Mouse (Mus musculus): ENCODE results near the gene Pkhd1. TPM values are rescaled to one million over a fixed set of nuclear protein-coding genes. Genes with fewer than 3 reads are reported as not detected.

The Pkhd1 gene
- polyA plus RNA-seq, 2 experiments: 0.15 TPM

- TF ChIP-seq CTCF (IDR thresholded peaks at IDR 0.05; ENCODE audit: low read depth) (no peak), EP300 (IDR thresholded peaks at IDR 0.05; ENCODE audit: low read depth) (no peak)
- no peak for DNase-seq (ENCODE audit: low read depth in 3 of 3, low spot score in 3 of 3)
- Histone ChIP-seq H3K27ac (no peak overlapping the region), H3K4me3 (ENCODE audit: insufficient read depth in 1 of 2, low read depth in 2 of 2, low read length in 2 of 2) (no peak overlapping the region), H3K9me3 (ENCODE audit: control insufficient read depth, low read length) (no peaks in the 10 kb centered on the region), H3K27me3 (ENCODE audit: control insufficient read depth, insufficient read depth, low read length) (no peaks in the 10 kb centered on the region), H3K36me3 (replicated peaks; ENCODE audit: control insufficient read depth, insufficient read depth, low read depth) (no peaks in the 10 kb centered on the region), H3K9ac (replicated peaks) (no peak overlapping the region), H3K4me1 (replicated peaks; ENCODE audit: control insufficient read depth in 2 of 2, insufficient read depth in 2 of 2, low read length in 1 of 2) (no peaks in the 10 kb centered on the region), H3K4me2 (ENCODE audit: low read depth) (no peak overlapping the region)
- 58% methylated on average over 1 of the region's 1 CpGs for WGBS (ENCODE audit: insufficient replicate concordance)
- ATAC-seq (ENCODE audit: insufficient read depth): no peak
Observed at GRCm38 (mm10) chr1:20288696-20289095, 329.2 kb downstream of the Pkhd1 start.

- Histone ChIP-seq H3K9me3 (ENCODE audit: control insufficient read depth, low read length) (no peaks in the 10 kb centered on the region), H3K27ac (no peak overlapping the region), H3K27me3 (ENCODE audit: control insufficient read depth, insufficient read depth, low read length) (no peaks in the 10 kb centered on the region), H3K9ac (replicated peaks) (no peak overlapping the region), H3K4me3 (ENCODE audit: insufficient read depth in 1 of 2, low read depth in 2 of 2, low read length in 2 of 2) (no peak overlapping the region), H3K4me1 (replicated peaks; ENCODE audit: control insufficient read depth in 2 of 2, insufficient read depth in 2 of 2, low read length in 1 of 2) (no peaks in the 10 kb centered on the region), H3K36me3 (replicated peaks; ENCODE audit: control insufficient read depth, insufficient read depth, low read depth) (no peaks in the 10 kb centered on the region), H3K4me2 (ENCODE audit: low read depth) (no peak overlapping the region)
- WGBS (ENCODE audit: insufficient replicate concordance): 46% methylated on average over 5 of the region's 5 CpGs
- DNase-seq (ENCODE audit: low read depth in 3 of 3, low spot score in 3 of 3): no peak
- TF ChIP-seq EP300 (IDR thresholded peaks at IDR 0.05; ENCODE audit: low read depth) (no peak), CTCF (IDR thresholded peaks at IDR 0.05; ENCODE audit: low read depth) (no peak)
- ATAC-seq (ENCODE audit: insufficient read depth): no peak
Observed at GRCm38 (mm10) chr1:20260403-20260802, 357.5 kb downstream of the Pkhd1 start.

- Histone ChIP-seq H3K36me3 (replicated peaks; ENCODE audit: control insufficient read depth, insufficient read depth, low read depth) (no peaks in the 10 kb centered on the region), H3K4me1 (replicated peaks; ENCODE audit: control insufficient read depth in 2 of 2, insufficient read depth in 2 of 2, low read length in 1 of 2) (no peaks in the 10 kb centered on the region), H3K9me3 (ENCODE audit: control insufficient read depth, low read length) (no peaks in the 10 kb centered on the region), H3K4me3 (ENCODE audit: insufficient read depth in 1 of 2, low read depth in 2 of 2, low read length in 2 of 2) (no peak overlapping the region), H3K4me2 (ENCODE audit: low read depth) (no peak overlapping the region), H3K9ac (replicated peaks) (no peak overlapping the region), H3K27ac (no peak overlapping the region), H3K27me3 (ENCODE audit: control insufficient read depth, insufficient read depth, low read length) (no peaks in the 10 kb centered on the region)
- DNase-seq (ENCODE audit: low read depth in 3 of 3, low spot score in 3 of 3): no peak
- WGBS (ENCODE audit: insufficient replicate concordance): 39% methylated on average over 2 of the region's 2 CpGs
- no peak for ATAC-seq (ENCODE audit: insufficient read depth)
- no peak for TF ChIP-seq EP300 (IDR thresholded peaks at IDR 0.05; ENCODE audit: low read depth)
- no peak for TF ChIP-seq CTCF (IDR thresholded peaks at IDR 0.05; ENCODE audit: low read depth)
Observed at GRCm38 (mm10) chr1:20248169-20248568, 369.7 kb downstream of the Pkhd1 start.

GRCm38 (mm10) chr1:20216681-20217080 lies 401.2 kb downstream of the Pkhd1 start:
- no peak overlapping the region for H3K27ac ChIP-seq
- no peaks in the 10 kb centered on the region for H3K4me1 ChIP-seq (replicated peaks; ENCODE audit: control insufficient read depth in 2 of 2, insufficient read depth in 2 of 2, low read length in 1 of 2)
- 38% methylated on average over 1 of the region's 1 CpGs for WGBS (ENCODE audit: insufficient replicate concordance)
- H3K4me3 ChIP-seq (ENCODE audit: insufficient read depth in 1 of 2, low read depth in 2 of 2, low read length in 2 of 2): no peak overlapping the region
- H3K36me3 ChIP-seq (replicated peaks; ENCODE audit: control insufficient read depth, insufficient read depth, low read depth): no peaks in the 10 kb centered on the region
- DNase-seq (ENCODE audit: low read depth in 3 of 3, low spot score in 3 of 3): no peak
- no peak overlapping the region for H3K9ac ChIP-seq (replicated peaks)
- TF ChIP-seq EP300 (IDR thresholded peaks at IDR 0.05; ENCODE audit: low read depth) (no peak), CTCF (IDR thresholded peaks at IDR 0.05; ENCODE audit: low read depth) (no peak)
- H3K4me2 ChIP-seq (ENCODE audit: low read depth): no peak overlapping the region
- no peaks in the 10 kb centered on the region for H3K27me3 ChIP-seq (ENCODE audit: control insufficient read depth, insufficient read depth, low read length)
- ATAC-seq (ENCODE audit: insufficient read depth): no peak
- no peaks in the 10 kb centered on the region for H3K9me3 ChIP-seq (ENCODE audit: control insufficient read depth, low read length)

- Histone ChIP-seq H3K4me3 (ENCODE audit: insufficient read depth in 1 of 2, low read depth in 2 of 2, low read length in 2 of 2) (no peak overlapping the region), H3K4me2 (ENCODE audit: low read depth) (no peak overlapping the region), H3K36me3 (replicated peaks; ENCODE audit: control insufficient read depth, insufficient read depth, low read depth) (no peaks in the 10 kb centered on the region), H3K4me1 (replicated peaks; ENCODE audit: control insufficient read depth in 2 of 2, insufficient read depth in 2 of 2, low read length in 1 of 2) (no peaks in the 10 kb centered on the region), H3K27ac (no peak overlapping the region), H3K9me3 (ENCODE audit: control insufficient read depth, low read length) (no peaks in the 10 kb centered on the region), H3K9ac (replicated peaks) (no peak overlapping the region), H3K27me3 (ENCODE audit: control insufficient read depth, insufficient read depth, low read length) (no peaks in the 10 kb centered on the region)
- no peak for TF ChIP-seq EP300 (IDR thresholded peaks at IDR 0.05; ENCODE audit: low read depth)
- no peak for TF ChIP-seq CTCF (IDR thresholded peaks at IDR 0.05; ENCODE audit: low read depth)
- ATAC-seq (ENCODE audit: insufficient read depth) (no peak), DNase-seq (ENCODE audit: low read depth in 3 of 3, low spot score in 3 of 3) (no peak)
- 53% methylated on average over 9 of the region's 9 CpGs for WGBS (ENCODE audit: insufficient replicate concordance)
Observed at GRCm38 (mm10) chr1:20190444-20190843, 427.4 kb downstream of the Pkhd1 start.
